Mouse (Mus musculus): ENCODE data around the gene Dhx8.

DNA sequence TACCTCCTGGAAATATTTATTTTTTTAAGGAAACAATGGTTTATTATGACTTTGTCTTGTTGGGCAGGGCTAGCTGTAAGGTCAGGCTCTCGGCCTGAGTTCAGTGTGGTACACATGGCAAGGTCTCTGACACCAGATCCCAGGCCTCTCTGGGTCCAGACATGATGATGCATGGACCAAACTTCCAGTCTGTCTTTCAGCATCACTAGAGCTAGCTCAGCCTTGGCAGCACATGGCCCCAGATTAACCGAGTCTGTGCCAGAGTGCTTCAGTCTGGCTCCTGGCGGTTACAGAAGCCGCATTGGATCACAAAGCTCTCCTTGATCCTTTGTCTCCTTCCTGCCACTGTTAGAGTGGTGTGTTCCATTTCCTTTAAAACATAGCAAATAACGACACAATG is 34.6 kb downstream of the Dhx8 start:
- TF ChIP-seq CTCF (IDR thresholded peaks at IDR 0.05) (no peak), EP300 (IDR thresholded peaks at IDR 0.05) (no peak)
